Mouse (Mus musculus): ENCODE results near the gene Mptx2. TPM values are rescaled to one million over a fixed set of nuclear protein-coding genes. Genes with fewer than 3 reads are reported as not detected.
"Not testable (repeated sequence)": the region's sequence is repeated elsewhere in the genome, so short reads cannot be mapped to it uniquely, and the experiment has no call there.

Gene Mptx2
- polyA plus RNA-seq, 1 experiment from 2014 or later, result not detected

DNA sequence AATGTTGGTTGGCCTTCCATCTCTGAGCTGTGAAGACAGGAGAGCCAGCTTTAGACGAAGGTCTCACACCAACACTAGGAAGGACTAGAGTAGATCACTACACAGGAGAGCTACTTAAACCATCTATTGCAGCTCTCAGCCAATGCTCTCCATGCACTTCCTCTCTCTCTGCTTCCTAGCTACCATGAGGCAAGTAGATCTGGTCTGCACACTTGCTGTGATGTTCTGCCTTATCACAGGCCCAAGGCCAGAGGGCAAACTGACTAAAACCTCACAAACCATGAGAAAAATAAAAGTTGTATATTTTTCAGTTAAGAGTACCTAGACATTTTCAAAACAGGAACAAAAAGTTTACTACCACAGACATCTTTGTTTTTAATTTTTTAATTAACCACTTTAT lies 40.6 kb downstream of the Mptx2 start:
- H3K9me3 ChIP-seq; DNase-seq (ENCODE audit: low spot score); H3K4me1 ChIP-seq; H3K27ac ChIP-seq (replicated peaks); H3K27me3 ChIP-seq (replicated peaks; ENCODE audit: low read depth, poor library complexity, severe bottlenecking); H3K4me3 ChIP-seq; H3K36me3 ChIP-seq (replicated peaks): not testable (repeated sequence)
- WGBS, result 87% methylated on average over 1 of the region's 1 CpGs

DNA sequence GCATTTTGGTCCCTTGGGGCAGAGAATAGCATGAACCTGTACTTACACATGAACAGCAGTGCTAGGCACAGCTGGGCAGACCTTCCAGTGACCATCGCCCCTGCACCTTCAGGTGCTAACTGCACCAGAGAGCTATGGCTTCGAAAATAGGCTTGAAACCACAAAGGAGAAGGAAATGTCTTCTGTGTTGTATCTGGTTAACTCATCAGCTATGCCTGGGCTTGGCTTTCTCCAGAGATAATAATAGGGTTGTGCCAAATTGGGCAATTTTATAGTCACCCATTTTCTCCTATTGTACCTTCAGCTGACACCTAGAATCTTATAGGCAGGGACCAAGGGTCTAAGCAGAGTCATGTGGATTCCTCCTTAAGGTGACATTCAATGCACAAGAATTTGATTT lies 50.5 kb downstream of the Mptx2 start, which contains the start of gene Fcer1a:
Gene Fcer1a (minus strand): TSS at position 134 of the 400 bp plus-strand sequence.
- Histone ChIP-seq H3K4me3 (no peak within 1 kb of the TSS), H3K27ac (replicated peaks) (no peak within 1 kb of the TSS), H3K36me3 (replicated peaks) (no peaks in the 10 kb centered on the region), H3K9me3 (no peaks in the 10 kb centered on the region), H3K27me3 (replicated peaks; ENCODE audit: low read depth, poor library complexity, severe bottlenecking) (no peaks in the 10 kb centered on the region), H3K4me1 (no peaks in the 10 kb centered on the region)
- WGBS, result 73% methylated on average over 2 of the region's 2 CpGs
- DNase-seq (ENCODE audit: low spot score), result no peak

Other genes starting within 250 kb of the Mptx2 start
- not detected in 2 replicates for gene Olfr1408, start 140.4 kb downstream of the Mptx2 start, polyA plus RNA-seq (2016; fragmentation: Nextera tagmentation; extraction: Ambion mirVana)
- not detected in 2 replicates for gene Olfr1406, start 87.1 kb downstream of the Mptx2 start, polyA plus RNA-seq (2016; fragmentation: Nextera tagmentation; extraction: Ambion mirVana)
- gene Olfr218, start 80.0 kb downstream of the Mptx2 start, polyA plus RNA-seq (2016; fragmentation: Nextera tagmentation; extraction: Ambion mirVana), result not detected in 2 replicates
- not detected in 2 replicates for gene Olfr1404, start 65.4 kb downstream of the Mptx2 start, polyA plus RNA-seq (2016; fragmentation: Nextera tagmentation; extraction: Ambion mirVana)
- not detected in 2 replicates for gene Fcer1a, start 50.6 kb downstream of the Mptx2 start, polyA plus RNA-seq (2016; fragmentation: Nextera tagmentation; extraction: Ambion mirVana)
- not detected in 2 replicates for gene Olfr418, start 11.8 kb downstream of the Mptx2 start, polyA plus RNA-seq (2016; fragmentation: Nextera tagmentation; extraction: Ambion mirVana)
- gene Ackr1, start 56.0 kb upstream of the Mptx2 start, polyA plus RNA-seq (2016; fragmentation: Nextera tagmentation; extraction: Ambion mirVana), result 1.2 and 1.6 TPM in 2 replicates
- gene Aim2, start 73.1 kb upstream of the Mptx2 start, polyA plus RNA-seq (2016; fragmentation: Nextera tagmentation; extraction: Ambion mirVana), result 3.8 and 3.9 TPM in 2 replicates
- 1.6 and 2.0 TPM in 2 replicates for gene Cadm3, start 89.9 kb upstream of the Mptx2 start, polyA plus RNA-seq (2016; fragmentation: Nextera tagmentation; extraction: Ambion mirVana)
- not detected in 2 replicates for gene Ifi206, start 213.3 kb upstream of the Mptx2 start, polyA plus RNA-seq (2016; fragmentation: Nextera tagmentation; extraction: Ambion mirVana)

All from embryonic facial prominence, embryonic 10.5 days (tissue).